Mouse (Mus musculus) stomach, postnatal 0 days (tissue): Measurements from ENCODE around the gene Arpc1a. TPM values are rescaled to one million over a fixed set of nuclear protein-coding genes. Genes with fewer than 3 reads are reported as not detected.
"Not testable (repeated sequence)": the region's sequence is repeated elsewhere in the genome, so short reads cannot be mapped to it uniquely, and the experiment has no call there.

Source experiments
- ATAC-seq: fragments of 200-750 bp; cut with Nextera tagmentation; 2 replicates; pipeline ENCODE4 v1.8.0; 2017; ENCODE audit not compliant: low FRiP score, low TSS enrichment
- DNase-seq: peaks from one replicate; pipeline ENCODE4 v3.0.0-alpha.2; 2016; ENCODE audit warnings: low spot score
- H3K27ac ChIP-seq: fragments of 300-500 bp; sonication (generic); replicated peaks from 2 replicates; pipeline ENCODE4 v1.5.1; 2014; ENCODE audit warnings: mild to moderate bottlenecking, control low read depth
- H3K27me3 ChIP-seq: fragments of 300-500 bp; sonication (generic); 2 replicates; pipeline ENCODE4 v1.6.1; 2014; ENCODE audit warnings: low read length; ENCODE audit not compliant: control insufficient read depth, insufficient read depth
- H3K36me3 ChIP-seq: fragments of 300-500 bp; sonication (generic); 2 replicates; pipeline ENCODE4 v1.6.1; 2014; ENCODE audit warnings: low read length, mixed read lengths; ENCODE audit not compliant: control insufficient read depth, insufficient read depth
- H3K4me1 ChIP-seq: fragments of 300-500 bp; sonication (generic); replicated peaks from 2 replicates; pipeline ENCODE4 v1.6.1; 2014; ENCODE audit warnings: antibody characterized with exemption; ENCODE audit not compliant: control insufficient read depth, insufficient read depth
- H3K4me2 ChIP-seq: fragments of 300-500 bp; sonication (generic); replicated peaks from 2 replicates; pipeline ENCODE4 v1.6.1; 2014; ENCODE audit warnings: low read depth, mild to moderate bottlenecking, control low read depth, moderate library complexity
- H3K4me3 ChIP-seq: fragments of 300-500 bp; sonication (generic); 2 replicates; pipeline ENCODE4 v1.5.1; 2014; ENCODE audit warnings: low read depth, low read length, control low read depth
- H3K9ac ChIP-seq: fragments of 300-500 bp; sonication (generic); 2 replicates; pipeline ENCODE4 v1.6.1; 2014; ENCODE audit warnings: mild to moderate bottlenecking, low read length, control low read depth, mixed read lengths
- H3K9me3 ChIP-seq: fragments of 300-500 bp; sonication (generic); 2 replicates; pipeline ENCODE4 v1.6.1; 2016; ENCODE audit warnings: low read length; ENCODE audit not compliant: control insufficient read depth
- CTCF ChIP-seq: IDR thresholded peaks from 2 replicates; pipeline ENCODE4 v1.5.1; 2016; ENCODE audit warnings: antibody characterized with exemption, low read depth, mild to moderate bottlenecking, moderate library complexity
- EP300 ChIP-seq: optimal IDR thresholded peaks from 2 replicates; pipeline ENCODE3; 2016; ENCODE audit warnings: antibody characterized with exemption
- WGBS: fragments of 180-500 bp; shearing (Covaris S2); extraction: QIAGEN DNeasy Blood & Tissue Kit; methylation state at CpG from one replicate; pipeline ENCODE4 v1.1.7; 2014; 5-methylcytosine and 5-hydroxymethylcytosine counted together
- polyA plus RNA-seq: library from polyadenylated mRNA; unstranded; fragments of >200 nt; fragmentation: Nextera tagmentation; extraction: Ambion mirVana; gene quantifications from 2 replicates; pipeline ENCODE4 v1.2.1, GENCODE M21; 2015

Arpc1a gene
- 142 and 145 TPM in 2 replicates for polyA plus RNA-seq

GRCm38 (mm10) chr5:145083632-145084451 lies at the start of gene Arpc1a, which contains the start of gene Kpna7:
Gene Arpc1a, plus strand, starts transcription at chr5:145083830.
Gene Kpna7, minus strand, starts transcription at chr5:145084030.
- no peaks in the 10 kb centered on the region for H3K4me1 ChIP-seq
- peak; percentile 98 for ATAC-seq
- TF ChIP-seq EP300 (no peak), CTCF (0 out of 2 replicates have a peak, but pooled peaks have one; percentile 12)
- no peaks in the 10 kb centered on the region for H3K36me3 ChIP-seq
- peak within 1 kb of the TSS; percentile 53 for H3K4me2 ChIP-seq
- H3K27ac ChIP-seq: peak within 1 kb of the TSS; percentile 80
- H3K4me3 ChIP-seq: peak within 1 kb of the TSS; percentile 92
- H3K27me3 ChIP-seq: no peaks in the 10 kb centered on the region
- no peaks in the 10 kb centered on the region for H3K9me3 ChIP-seq
- DNase-seq: peak; percentile 97
- peak within 1 kb of the TSS; percentile 94 for H3K9ac ChIP-seq
- WGBS: under 1% methylated on average over 52 of the region's 54 CpGs

DNA sequence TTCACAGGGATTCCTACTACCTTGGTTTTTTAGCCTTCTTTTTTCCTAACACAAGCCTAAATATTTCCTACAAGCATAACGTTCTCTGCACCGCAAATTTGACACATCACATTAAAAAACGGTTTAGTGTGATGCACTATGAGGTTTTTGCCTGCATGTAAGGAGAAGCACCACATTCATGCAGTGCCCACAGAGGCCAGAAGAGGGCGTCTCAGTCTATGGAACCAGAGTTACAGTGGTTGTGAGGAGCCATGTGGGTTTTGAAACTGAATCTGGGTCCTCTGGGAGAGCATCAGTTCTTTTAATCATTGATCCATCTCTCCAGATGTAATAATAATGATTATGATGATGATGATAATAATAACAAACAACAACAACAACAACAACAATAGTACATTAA lies 42.0 kb upstream of the Arpc1a start:
- Histone ChIP-seq H3K4me2 (no peak overlapping the region), H3K4me1 (no peaks in the 10 kb centered on the region), H3K9me3 (no peaks in the 10 kb centered on the region), H3K27ac (no peak overlapping the region), H3K36me3 (no peaks in the 10 kb centered on the region), H3K27me3 (no peaks in the 10 kb centered on the region), H3K9ac (no peak overlapping the region), H3K4me3 (no peak overlapping the region)
- TF ChIP-seq CTCF (peak; percentile 63), EP300 (no peak)
- ATAC-seq (no peak), DNase-seq (peak; percentile 29)
- 43% methylated on average over 4 of the region's 4 CpGs for WGBS

- not testable (repeated sequence) for ATAC-seq, H3K27ac ChIP-seq, H3K4me2 ChIP-seq, H3K9me3 ChIP-seq, H3K4me3 ChIP-seq, H3K4me1 ChIP-seq, DNase-seq, H3K36me3 ChIP-seq, H3K27me3 ChIP-seq, H3K9ac ChIP-seq
- 43% methylated on average over 2 of the region's 3 CpGs for WGBS
These were observed 40.9 kb upstream of the Arpc1a start, which contains the start of gene 1700018F24Rik for GRCm38 (mm10) chr5:145042690-145043089. Gene 1700018F24Rik, plus strand, starts transcription at chr5:145042990.

DNA sequence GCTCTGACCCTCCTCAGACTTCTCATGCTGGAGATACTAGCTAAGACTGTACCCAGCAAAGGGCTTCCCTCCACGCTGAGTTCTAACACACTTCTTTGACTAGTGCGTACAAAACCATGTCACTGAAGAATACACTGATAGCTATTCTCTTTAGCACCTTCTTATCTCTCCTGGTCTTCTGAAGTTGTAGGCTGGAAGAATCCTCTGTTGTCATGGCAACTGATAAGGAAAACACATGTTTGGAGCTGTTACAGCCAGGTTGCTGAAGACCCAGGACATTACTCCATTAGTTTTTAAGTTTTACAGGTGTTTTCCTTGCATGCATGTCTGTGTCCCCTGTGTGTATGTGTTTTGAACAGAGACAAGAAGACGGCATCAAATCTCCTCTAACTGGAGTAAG lies 29.4 kb upstream of the Arpc1a start:
- H3K36me3 ChIP-seq, H3K27ac ChIP-seq, H3K4me1 ChIP-seq, H3K9ac ChIP-seq, DNase-seq, H3K9me3 ChIP-seq, H3K27me3 ChIP-seq, H3K4me2 ChIP-seq, ATAC-seq, H3K4me3 ChIP-seq: not testable (repeated sequence)
- WGBS: 37% methylated on average over 3 of the region's 3 CpGs

GRCm38 (mm10) chr5:145057907-145058306 lies 25.7 kb upstream of the Arpc1a start:
- Histone ChIP-seq H3K4me3 (no peak overlapping the region), H3K4me1 (no peaks in the 10 kb centered on the region), H3K9me3 (no peaks in the 10 kb centered on the region), H3K27me3 (no peaks in the 10 kb centered on the region), H3K36me3 (no peaks in the 10 kb centered on the region), H3K9ac (no peak overlapping the region), H3K27ac (no peak overlapping the region), H3K4me2 (no peak overlapping the region)
- TF ChIP-seq EP300 (no peak), CTCF (no peak)
- WGBS: 83% methylated on average over 8 of the region's 8 CpGs
- ATAC-seq: no peak
- no peak for DNase-seq

DNA sequence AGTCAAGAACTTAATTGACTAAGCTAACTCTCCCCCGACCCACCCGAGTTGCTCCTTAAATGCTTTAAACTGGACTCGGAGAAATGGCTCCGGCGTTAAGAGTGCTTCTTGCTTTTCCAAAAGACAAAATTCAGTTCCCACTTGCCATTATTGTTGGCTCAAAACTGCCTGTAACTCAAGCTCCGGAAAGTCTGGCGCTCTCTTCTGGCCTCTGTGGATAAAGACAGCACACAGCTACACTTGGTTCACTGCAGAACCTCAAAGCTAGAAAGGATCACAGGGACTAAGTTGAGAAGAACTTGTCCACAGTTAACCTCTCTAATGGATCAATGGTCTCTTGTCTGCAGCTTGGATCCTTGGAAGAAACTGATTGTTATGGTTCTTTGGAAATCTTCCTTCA lies 24.9 kb upstream of the Arpc1a start:
- ATAC-seq (no peak), DNase-seq (no peak)
- H3K4me1 ChIP-seq: no peaks in the 10 kb centered on the region
- no peaks in the 10 kb centered on the region for H3K36me3 ChIP-seq
- H3K27me3 ChIP-seq: no peaks in the 10 kb centered on the region
- H3K9ac ChIP-seq: no peak overlapping the region
- TF ChIP-seq EP300 (no peak), CTCF (no peak)
- 87% methylated on average over 7 of the region's 7 CpGs for WGBS
- H3K27ac ChIP-seq: no peak overlapping the region
- H3K4me3 ChIP-seq: no peak overlapping the region
- no peak overlapping the region for H3K4me2 ChIP-seq
- H3K9me3 ChIP-seq: no peaks in the 10 kb centered on the region
